Mouse (Mus musculus) Patski (cell line): ENCODE data around the gene Fam168b. TPM values are rescaled to one million over a fixed set of nuclear protein-coding genes. Genes with fewer than 3 reads are reported as not detected.

Source experiments
- ATAC-seq: fragments of 100-300 bp; one replicate; pipeline ENCODE4 v1.8.0; 2021
- CTCF ChIA-PET: fragments of 350-600 bp; sonication (Branson Sonifier 250); formaldehyde crosslinking; loops from one replicate; lab custom pipeline; 2022; ENCODE audit warnings: inconsistent platforms; lab: Charles Lee
- POLR2A ChIA-PET: fragments of 350-600 bp; sonication (Branson Sonifier 250); formaldehyde crosslinking; loops from one replicate; lab custom pipeline; 2022; ENCODE audit warnings: antibody characterized with exemption, inconsistent platforms; lab: Charles Lee
- DNase-seq: peaks from one replicate; pipeline ENCODE4 v3.0.0-alpha.2; 2011; ENCODE audit warnings: low read depth, low spot score
- H3K27me3 ChIP-seq: fragments of 371-371 bp; one replicate; pipeline ENCODE4 v1.5.1; 2021
- CTCF ChIP-seq: fragments of 100-300 bp; IDR thresholded peaks from one replicate; pipeline ENCODE4 v1.5.1; 2021
- in situ Hi-C: fragments of 300-500 bp; cut with MboI; formaldehyde crosslinking; loops from 3 replicates; pipeline ENCODE4 v1.11.1; 2018; ENCODE audit warnings: low pct_unique_long_range_greater_than_20kb, mixed read lengths
- polyA plus RNA-seq: library from polyadenylated mRNA; unstranded; gene quantifications from one replicate; pipeline ENCODE4 v1.2.3, GENCODE M21; 2021

Fam168b gene
- polyA plus RNA-seq, 1 experiment from 2014 or later, result 107 TPM

- in situ Hi-C loops, result no loop called here
- ChIA-PET CTCF (no interaction called here), POLR2A (interaction anchor here (0.6 kb wide), 1 partner anchor 372 kb away, joined by 3 read pairs; no protein-coding TSS in a partner anchor)
- DNase-seq, result no peak
- no peak for TF ChIP-seq CTCF
- no peak for ATAC-seq
- no peaks in the 10 kb centered on the region for H3K27me3 ChIP-seq
These were observed 20.9 kb downstream of the Fam168b start for GRCm38 (mm10) chr1:34822003-34822402.

GRCm38 (mm10) chr1:34821411-34821810, 21.5 kb downstream of the Fam168b start:
- ATAC-seq, result no peak
- ChIA-PET POLR2A (interaction anchor here (0.6 kb wide), 1 partner anchor 371 kb away, joined by 3 read pairs; no protein-coding TSS in a partner anchor), CTCF (no interaction called here)
- DNase-seq, result no peak
- in situ Hi-C loops, result no loop called here
- no peak for TF ChIP-seq CTCF
- H3K27me3 ChIP-seq, result no peaks in the 10 kb centered on the region

GRCm38 (mm10) chr1:34819225-34819910, 23.5 kb downstream of the Fam168b start:
- POLR2A ChIA-PET, result interaction anchor here (0.7 to 0.9 kb wide), 2 partner anchors 9 to 200 kb away, joined by 4 read pairs; no protein-coding TSS in a partner anchor
- ATAC-seq (no peak), DNase-seq (no peak)
- CTCF ChIA-PET, result interaction anchor here (1.3 to 2.5 kb wide), 2 partner anchors 9 to 30 kb away, joined by 4 to 5 read pairs; partner anchors contain the start of gene Plekhb2
- H3K27me3 ChIP-seq, result no peaks in the 10 kb centered on the region
- no peak for TF ChIP-seq CTCF
- in situ Hi-C loops, result no loop called here

- H3K27me3 ChIP-seq, result no peaks in the 10 kb centered on the region
- TF ChIP-seq CTCF, result no peak
- CTCF ChIA-PET, result no interaction called here
- ATAC-seq, result no peak
- DNase-seq, result no peak
- in situ Hi-C loops, result no loop called here
- POLR2A ChIA-PET, result no interaction called here
These were observed 27.0 kb downstream of the Fam168b start for GRCm38 (mm10) chr1:34815843-34816242.

- TF ChIP-seq CTCF, result no peak
- ChIA-PET CTCF (no interaction called here), POLR2A (interaction anchor here (0.6 kb wide), 1 partner anchor 19 kb away, joined by 3 read pairs; no protein-coding TSS in a partner anchor)
- ATAC-seq, result no peak
- no peak for DNase-seq
- no peaks in the 10 kb centered on the region for H3K27me3 ChIP-seq
- in situ Hi-C loops, result no loop called here
These were observed 30.2 kb downstream of the Fam168b start for GRCm38 (mm10) chr1:34812407-34813247.

GRCm38 (mm10) chr1:34811581-34811980, 31.3 kb downstream of the Fam168b start:
- H3K27me3 ChIP-seq, result no peaks in the 10 kb centered on the region
- in situ Hi-C loops, result no loop called here
- DNase-seq, result no peak
- TF ChIP-seq CTCF, result no peak
- ChIA-PET POLR2A (no interaction called here), CTCF (no interaction called here)
- ATAC-seq, result no peak

GRCm38 (mm10) chr1:34811035-34811434, 31.8 kb downstream of the Fam168b start:
- in situ Hi-C loops, result no loop called here
- DNase-seq, result no peak
- ChIA-PET CTCF (no interaction called here), POLR2A (no interaction called here)
- H3K27me3 ChIP-seq, result no peaks in the 10 kb centered on the region
- TF ChIP-seq CTCF, result no peak
- ATAC-seq, result no peak

GRCm38 (mm10) chr1:34810293-34810692, 32.6 kb downstream of the Fam168b start:
- in situ Hi-C loops, result no loop called here
- CTCF ChIA-PET, result interaction anchor here (0.7 to 1.2 kb wide), 2 partner anchors 32 to 57 kb away, joined by 3 read pairs; no protein-coding TSS in a partner anchor
- ATAC-seq (no peak), DNase-seq (no peak)
- H3K27me3 ChIP-seq, result no peaks in the 10 kb centered on the region
- no peak for TF ChIP-seq CTCF
- POLR2A ChIA-PET, result no interaction called here

- CTCF ChIA-PET, result no interaction called here
- TF ChIP-seq CTCF, result no peak
- H3K27me3 ChIP-seq, result no peaks in the 10 kb centered on the region
- in situ Hi-C loops, result no loop called here
- POLR2A ChIA-PET, result interaction anchor here (0.6 kb wide), 1 partner anchor 1371 kb away, joined by 8 read pairs; no protein-coding TSS in a partner anchor
- no peak for ATAC-seq
- no peak for DNase-seq
These were observed 34.4 kb downstream of the Fam168b start for GRCm38 (mm10) chr1:34808445-34808844.

- ATAC-seq (no peak), DNase-seq (no peak)
- POLR2A ChIA-PET, result no interaction called here
- no peaks in the 10 kb centered on the region for H3K27me3 ChIP-seq
- CTCF ChIA-PET, result no interaction called here
- no peak for TF ChIP-seq CTCF
- in situ Hi-C loops, result no loop called here
These were observed 36.8 kb downstream of the Fam168b start for GRCm38 (mm10) chr1:34805931-34806520.
